ENCODE assay signal across 8 mouse cellular contexts in genomic region chr15:102358126-102358525, GRCm38 (mm10). TPM values are rescaled to one million over a fixed set of nuclear protein-coding genes. Genes with fewer than 3 reads are reported as not detected.
A peak's percentile ranks its signal among the peaks of the same experiment; 100 is the strongest.
DNase-seq lines count a peak whose midpoint lies in the region; ATAC-seq and TF ChIP-seq lines count a peak whose summit lies in the region.
"Had no signal": no experiment of that assay in that cellular context is flagged by ENCODE, and none has a peak within 500 bp of the region (broad histone marks: within the 10 kb centered on the region; RNA-seq: fewer than 3 reads in every experiment).

No protein-coding gene starts in this region.

- H3K4me1 ChIP-seq in CH12.LX (ENCODE audit: control insufficient read depth in 1 of 2, insufficient read depth in 2 of 2) (peaks cover 7% of the 10 kb centered on the region in 2 experiments; a peak in 1 of 4 replicates), ES-Bruce4 (ENCODE audit: control insufficient read depth, insufficient read depth, low read length) (no peaks in the 10 kb centered on the region)
- H3K4me1 ChIP-seq in hindbrain, embryonic 10.5 days (replicated peaks): peaks cover 65% of the 10 kb centered on the region
- peaks cover 36% of the 10 kb centered on the region for H3K4me1 ChIP-seq in midbrain, embryonic 13.5 days (replicated peaks)

- H3K4me3 ChIP-seq in CH12.LX (replicated peaks in 1 of 3; ENCODE audit: low read depth in 2 of 3, low read length in 2 of 3, poor library complexity in 1 of 3) (no peak overlapping the region), ES-Bruce4 (ENCODE audit: low read depth, low read length) (peak overlapping the region; percentile 55)
- peak overlapping the region; percentile 37 for H3K4me3 ChIP-seq in hindbrain, embryonic 10.5 days
- H3K4me3 ChIP-seq in midbrain, embryonic 13.5 days (replicated peaks): peak overlapping the region; percentile 20; the same call in 1 of the 2 replicates
- H3K4me3 ChIP-seq in left cerebral cortex, adult 2 months: no peak overlapping the region

- TF ChIP-seq RAD21 in CH12.LX (IDR thresholded peaks at IDR 0.05; ENCODE audit: low read depth, low read length): no peak

- intact Hi-C loops in left cerebral cortex, adult 2 months (cut with DNase I): no loop called here

- peaks cover 53% of the 10 kb centered on the region for H3K27me3 ChIP-seq in CH12.LX (replicated peaks)
- no peaks in the 10 kb centered on the region for H3K27me3 ChIP-seq in ES-Bruce4 (ENCODE audit: control insufficient read depth, insufficient read depth, low read length, poor library complexity, severe bottlenecking)
- H3K27me3 ChIP-seq in hindbrain, embryonic 10.5 days (ENCODE audit: insufficient read depth, poor library complexity, severe bottlenecking): peaks cover 62% of the 10 kb centered on the region
- peaks cover 60% of the 10 kb centered on the region for H3K27me3 ChIP-seq in midbrain, embryonic 13.5 days

- no peaks in the 10 kb centered on the region for H3K79me2 ChIP-seq in CH12.LX (replicated peaks; ENCODE audit: control insufficient read depth, extremely low read depth, insufficient read depth, poor library complexity, severe bottlenecking)

- H3K9me3 ChIP-seq in CH12.LX (replicated peaks; ENCODE audit: low read length) (peaks cover 13% of the 10 kb centered on the region), ES-Bruce4 (replicated peaks; ENCODE audit: control insufficient read depth, insufficient read depth, low read length, poor library complexity, severe bottlenecking) (no peaks in the 10 kb centered on the region)
- H3K9me3 ChIP-seq in hindbrain, embryonic 10.5 days: no peaks in the 10 kb centered on the region
- no peaks in the 10 kb centered on the region for H3K9me3 ChIP-seq in midbrain, embryonic 13.5 days

- H3K27ac ChIP-seq in CH12.LX (ENCODE audit: insufficient read depth, low read depth): no peak overlapping the region
- H3K27ac ChIP-seq in ES-Bruce4 (ENCODE audit: insufficient read depth, low read length): no peak overlapping the region
- H3K27ac ChIP-seq in hindbrain, embryonic 10.5 days: peak overlapping the region; percentile 77
- no peak overlapping the region for H3K27ac ChIP-seq in midbrain, embryonic 13.5 days
- H3K27ac ChIP-seq in left cerebral cortex, adult 2 months: no peak overlapping the region

- WGBS in hindbrain, embryonic 10.5 days: 1% methylated on average over 25 of the region's 25 CpGs
- WGBS in midbrain, embryonic 13.5 days: 3% methylated on average over 25 of the region's 25 CpGs

- in situ Hi-C loops in CH12.LX (cut with MboI; ENCODE audit: low pct_ligation_motif_present, low pct_unique_long_range_greater_than_20kb, low sequenced_read_pairs): no loop called here

- H3K4me2 ChIP-seq in CH12.LX (ENCODE audit: insufficient read depth, low read depth, poor library complexity, severe bottlenecking): no peak overlapping the region; the same call in 1 of the 2 replicates
- H3K4me2 ChIP-seq in midbrain, embryonic 13.5 days (replicated peaks): peak overlapping the region; percentile 43

- dilution Hi-C loops in CH12.LX (cut with MboI; ENCODE audit: extremely low pct_ligation_motif_present, extremely low pct_unique_long_range_greater_than_20kb, low sequenced_read_pairs): no loop called here

- TF ChIP-seq EP300 in CH12.LX (IDR thresholded peaks at IDR 0.05; ENCODE audit: low read length) (no peak), ES-Bruce4 (IDR thresholded peaks at IDR 0.05; ENCODE audit: insufficient read depth, low read depth, low read length) (no peak)

- no peak for DNase-seq in CH12.LX (ENCODE audit: extremely low read depth)
- DNase-seq in hindbrain, embryonic 10.5 days (ENCODE audit: low spot score): peak; percentile 46
- DNase-seq in urinary bladder, adult 18-20 months (ENCODE audit: low spot score in 2 of 2): no peak
- DNase-seq in left cerebral cortex, adult 2 months (ENCODE audit: extremely low spot score in 1 of 2, low spot score in 2 of 2): no peak
- no peak for DNase-seq in gastrocnemius, postnatal 4 days (ENCODE audit: low spot score in 2 of 2)

- TF ChIP-seq CTCF in CH12.LX (conservative IDR thresholded peaks at IDR 0.05 in 1 of 2, IDR thresholded peaks at IDR 0.05 in 1 of 2; ENCODE audit: low read depth in 2 of 2, low read length in 2 of 2) (0 out of 4 replicates have a peak, but pooled peaks of 1 of the 2 experiments have one; percentile 18), ES-Bruce4 (IDR thresholded peaks at IDR 0.05; ENCODE audit: low read depth, low read length) (peak; percentile 5)
- no peak for TF ChIP-seq CTCF in left cerebral cortex, adult 2 months (IDR thresholded peaks at IDR 0.05)

- no peaks in the 10 kb centered on the region for H3K36me3 ChIP-seq in CH12.LX (replicated peaks in 1 of 2; ENCODE audit: control insufficient read depth in 1 of 2, insufficient read depth in 1 of 2, low read length in 1 of 2)
- no peaks in the 10 kb centered on the region for H3K36me3 ChIP-seq in ES-Bruce4 (ENCODE audit: control insufficient read depth, insufficient read depth, low read length, poor library complexity, severe bottlenecking)
- no peaks in the 10 kb centered on the region for H3K36me3 ChIP-seq in hindbrain, embryonic 10.5 days
- no peaks in the 10 kb centered on the region for H3K36me3 ChIP-seq in midbrain, embryonic 13.5 days

- H3K9ac ChIP-seq in CH12.LX (ENCODE audit: insufficient read depth, low read depth) (no peak overlapping the region), ES-Bruce4 (ENCODE audit: low read depth, poor library complexity, severe bottlenecking) (peak overlapping the region; percentile 4)
- H3K9ac ChIP-seq in midbrain, embryonic 13.5 days (replicated peaks): 0 out of 2 replicates have a peak overlapping the region, but pooled peaks have one; percentile 37

- no peak for ATAC-seq in midbrain, embryonic 13.5 days

- TF ChIP-seq POLR2A in CH12.LX (IDR thresholded peaks at IDR 0.05; ENCODE audit: low read depth, low read length): no peak
- no peak for TF ChIP-seq POLR2A in ES-Bruce4 (IDR thresholded peaks at IDR 0.05; ENCODE audit: insufficient read depth, low read length)

TF ChIP-seq in CH12.LX, 34 proteins besides CTCF, POLR2A, EP300 and RAD21:
- TF ChIP-seq BHLHE40 (IDR thresholded peaks at IDR 0.05; ENCODE audit: low read depth, low read length) (0 out of 2 replicates have a peak, but pooled peaks have one; percentile 16), SIN3A (IDR thresholded peaks at IDR 0.05; ENCODE audit: low read length) (no peak)

RNA-seq across cellular contexts. Expression of gene Aaas, which starts 7.6 kb away (rescaled TPM):
- total RNA-seq in CH12.LX (2012; rRNA removed): 95.5 and 98.3 TPM in 2 replicates
- 107 and 126 TPM in 2 replicates for total RNA-seq in CH12.LX (2014; rRNA removed)
- 241 and 266 TPM in 2 replicates for polyA plus RNA-seq in CH12.LX (2012; ENCODE audit: insufficient read length, low read depth)
- polyA plus RNA-seq in ES-Bruce4 (2011; ENCODE audit: insufficient read depth, insufficient read length, low read depth, missing spikeins): 196 and 252 TPM in 2 replicates
- 102 and 122 TPM in 2 replicates for polyA plus RNA-seq in hindbrain, embryonic 10.5 days (2016; fragmentation: Nextera tagmentation; extraction: Ambion mirVana)
- polyA plus RNA-seq in midbrain, embryonic 13.5 days (2015; fragmentation: Nextera tagmentation; extraction: Ambion mirVana): 41.4 and 44.1 TPM in 2 replicates
- 10 to 100 TPM; 14.3 to 18.9 TPM for total RNA-seq in left cerebral cortex, adult 2 months (2021)
- 10 to 100 TPM; 14.0 to 14.3 TPM for total RNA-seq in gastrocnemius, postnatal 4 days (2021)

RNA-seq across cellular contexts. Expression of gene Sp7, which starts 8.9 kb away (rescaled TPM):
- 0.04 TPM in 1 of 2 replicates, not detected in the other for total RNA-seq in CH12.LX (2012; rRNA removed)
- total RNA-seq in CH12.LX (2014; rRNA removed): not detected in 2 replicates
- polyA plus RNA-seq in CH12.LX (2012; ENCODE audit: insufficient read length, low read depth): not detected in 2 replicates
- polyA plus RNA-seq in ES-Bruce4 (2011; ENCODE audit: insufficient read depth, insufficient read length, low read depth, missing spikeins): not detected in 2 replicates
- polyA plus RNA-seq in hindbrain, embryonic 10.5 days (2016; fragmentation: Nextera tagmentation; extraction: Ambion mirVana): 1.0 and 1.2 TPM in 2 replicates
- polyA plus RNA-seq in midbrain, embryonic 13.5 days (2015; fragmentation: Nextera tagmentation; extraction: Ambion mirVana): 0.14 and 0.28 TPM in 2 replicates
- under 1 TPM; 0.27 to 0.61 TPM for total RNA-seq in left cerebral cortex, adult 2 months (2021)
- under 1 TPM; 0.18 to 0.22 TPM for total RNA-seq in gastrocnemius, postnatal 4 days (2021)
- total RNA-seq: liver, adult 2 months had no signal
- polyA plus RNA-seq: liver, adult 2 months had no signal

RNA-seq across cellular contexts. Expression of gene Myg1, which starts 26.6 kb away (rescaled TPM):
- total RNA-seq in CH12.LX (2012; rRNA removed): 105 and 126 TPM in 2 replicates
- 121 and 133 TPM in 2 replicates for total RNA-seq in CH12.LX (2014; rRNA removed)
- polyA plus RNA-seq in CH12.LX (2012; ENCODE audit: insufficient read length, low read depth): 132 and 166 TPM in 2 replicates
- 38.6 and 48.8 TPM in 2 replicates for polyA plus RNA-seq in ES-Bruce4 (2011; ENCODE audit: insufficient read depth, insufficient read length, low read depth, missing spikeins)
- polyA plus RNA-seq in hindbrain, embryonic 10.5 days (2016; fragmentation: Nextera tagmentation; extraction: Ambion mirVana): 119 and 120 TPM in 2 replicates
- polyA plus RNA-seq in midbrain, embryonic 13.5 days (2015; fragmentation: Nextera tagmentation; extraction: Ambion mirVana): 93.8 and 105 TPM in 2 replicates
- total RNA-seq in left cerebral cortex, adult 2 months (2021): 10 to 100 TPM; 65.1 to 67.9 TPM
- total RNA-seq in gastrocnemius, postnatal 4 days (2021): 10 to 100 TPM; 31.0 to 35.1 TPM

RNA-seq across cellular contexts. Expression of gene Pfdn5, which starts 32.2 kb away (rescaled TPM):
- 265 and 269 TPM in 2 replicates for total RNA-seq in CH12.LX (2012; rRNA removed)
- 296 and 371 TPM in 2 replicates for total RNA-seq in CH12.LX (2014; rRNA removed)
- polyA plus RNA-seq in CH12.LX (2012; ENCODE audit: insufficient read length, low read depth): 356 and 502 TPM in 2 replicates
- 233 and 309 TPM in 2 replicates for polyA plus RNA-seq in ES-Bruce4 (2011; ENCODE audit: insufficient read depth, insufficient read length, low read depth, missing spikeins)
- 331 and 368 TPM in 2 replicates for polyA plus RNA-seq in hindbrain, embryonic 10.5 days (2016; fragmentation: Nextera tagmentation; extraction: Ambion mirVana)
- polyA plus RNA-seq in midbrain, embryonic 13.5 days (2015; fragmentation: Nextera tagmentation; extraction: Ambion mirVana): 472 and 474 TPM in 2 replicates
- 100 to 1,000 TPM; 408 to 428 TPM for total RNA-seq in left cerebral cortex, adult 2 months (2021)
- 100 to 1,000 TPM; 331 to 348 TPM for total RNA-seq in gastrocnemius, postnatal 4 days (2021)

RNA-seq across cellular contexts. Expression of gene Sp1, which starts 47.8 kb away (rescaled TPM):
- 23.3 and 23.5 TPM in 2 replicates for total RNA-seq in CH12.LX (2012; rRNA removed)
- total RNA-seq in CH12.LX (2014; rRNA removed): 22.3 and 27.1 TPM in 2 replicates
- 25.6 and 31.8 TPM in 2 replicates for polyA plus RNA-seq in CH12.LX (2012; ENCODE audit: insufficient read length, low read depth)
- polyA plus RNA-seq in ES-Bruce4 (2011; ENCODE audit: insufficient read depth, insufficient read length, low read depth, missing spikeins): 103 and 106 TPM in 2 replicates
- polyA plus RNA-seq in hindbrain, embryonic 10.5 days (2016; fragmentation: Nextera tagmentation; extraction: Ambion mirVana): 6.1 and 9.3 TPM in 2 replicates
- polyA plus RNA-seq in midbrain, embryonic 13.5 days (2015; fragmentation: Nextera tagmentation; extraction: Ambion mirVana): 5.6 TPM in 2 replicates
- 10 to 100 TPM; 26.8 to 27.2 TPM for total RNA-seq in left cerebral cortex, adult 2 months (2021)
- 10 to 100 TPM; 54.9 to 69.9 TPM for total RNA-seq in gastrocnemius, postnatal 4 days (2021)

Comparison
In these comparisons a context has a peak if more than half of its experiments do, and no peak if none do; other contexts are left out.
1. H3K4me3 ChIP-seq: peak in ES-Bruce4 (single experiment), hindbrain, embryonic 10.5 days (single experiment) and midbrain, embryonic 13.5 days (single experiment); none in CH12.LX (0 of 3) and left cerebral cortex, adult 2 months (single experiment).